Mouse (Mus musculus): ENCODE measurements around the gene Olfr935. TPM values are rescaled to one million over a fixed set of nuclear protein-coding genes. Genes with fewer than 3 reads are reported as not detected.

Olfr935 gene
- not detected for total RNA-seq (2021)

- DNase-seq = no peak
Observed at GRCm38 (mm10) chr9:38999583-38999982, at the start of gene Olfr935. Gene Olfr935, minus strand, starts transcription at chr9:38999683.

- DNase-seq = no peak
Observed at GRCm38 (mm10) chr9:39023277-39023676, 23.8 kb upstream of the Olfr935 start, which contains the start of gene Olfr146. Gene Olfr146, minus strand, starts transcription at chr9:39023377.

DNA sequence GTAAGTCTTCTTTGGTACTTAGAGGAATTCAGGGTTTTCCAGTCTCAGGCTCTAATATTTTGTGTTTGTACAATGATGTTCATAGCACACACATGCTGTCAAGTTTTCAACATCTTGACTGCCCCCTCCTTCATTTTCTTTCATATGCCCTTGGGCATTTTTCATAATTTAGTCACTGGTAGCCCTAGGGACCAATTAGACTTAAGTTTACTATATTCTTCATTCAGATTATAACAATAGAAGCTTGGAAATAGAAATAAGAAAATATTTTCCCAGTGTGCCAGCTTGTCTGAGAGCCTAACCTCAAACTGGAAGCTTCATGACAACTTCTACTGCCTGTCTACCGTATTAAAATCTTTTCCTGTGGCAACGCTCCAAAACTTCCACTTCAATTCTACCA is 11.3 kb downstream of the Olfr935 start, which contains the start of gene Olfr934:
Gene Olfr934 (minus strand): TSS at position 101 of the 400 bp plus-strand sequence.
- DNase-seq = no peak

- no peak for DNase-seq
Observed at GRCm38 (mm10) chr9:38972013-38972412, 27.5 kb downstream of the Olfr935 start, which contains the start of gene Olfr933. Gene Olfr933, plus strand, starts transcription at chr9:38972313.

- DNase-seq = no peak
Observed at GRCm38 (mm10) chr9:38954124-38954416, 45.4 kb downstream of the Olfr935 start.

- DNase-seq = no peak
Observed at GRCm38 (mm10) chr9:38953401-38954123, 45.9 kb downstream of the Olfr935 start.

Small RNA genes lying within 50 kb of the gene (microRNA-seq; reads per million reads assigned to microRNA genes)
- 0 reads per million in 2 experiments for gene Gm25529

Other genes starting within 250 kb of the Olfr935 start
- under 1 TPM; 0.07 to 0.14 TPM for gene Olfr920, start 247.4 kb downstream of the Olfr935 start, total RNA-seq (2021)
- gene Olfr921, start 226.6 kb downstream of the Olfr935 start, total RNA-seq (2021) = not detected
- not detected for gene Olfr922, start 185.1 kb downstream of the Olfr935 start, total RNA-seq (2021)
- not detected for gene Olfr923, start 173.1 kb downstream of the Olfr935 start, total RNA-seq (2021)
- gene Olfr924, start 155.2 kb downstream of the Olfr935 start, total RNA-seq (2021) = not detected
- gene Olfr26, start 144.6 kb downstream of the Olfr935 start, total RNA-seq (2021) = not detected
- not detected for gene Olfr926, start 122.6 kb downstream of the Olfr935 start, total RNA-seq (2021)
- not detected for gene Olfr930, start 69.9 kb downstream of the Olfr935 start, total RNA-seq (2021)
- gene Olfr933, start 27.4 kb downstream of the Olfr935 start, total RNA-seq (2021) = not detected
- not detected for gene Olfr934, start 11.4 kb downstream of the Olfr935 start, total RNA-seq (2021)
- gene Olfr146, start 23.7 kb upstream of the Olfr935 start, total RNA-seq (2021) = not detected
- gene Olfr937, start 65.3 kb upstream of the Olfr935 start, total RNA-seq (2021) = not detected
- gene Olfr938, start 79.2 kb upstream of the Olfr935 start, total RNA-seq (2021) = not detected
- not detected for gene Olfr27, start 128.4 kb upstream of the Olfr935 start, total RNA-seq (2021)
- not detected for gene Olfr943, start 166.6 kb upstream of the Olfr935 start, total RNA-seq (2021)
- gene Olfr944, start 202.2 kb upstream of the Olfr935 start, total RNA-seq (2021) = not detected